12 mouse cellular contexts compared by ENCODE assay signal in genomic region chr11:20935063-20935370, GRCm38 (mm10).
"Had no signal": no experiment of that assay in that cellular context is flagged by ENCODE, and none has a peak within 500 bp of the region (broad histone marks: within the 10 kb centered on the region; RNA-seq: fewer than 3 reads in every experiment).

No protein-coding gene starts in this region.

- H3K27me3 ChIP-seq: lung, embryonic 15.5 days; megakaryocyte, embryonic 14.5 days; midbrain, embryonic 15.5 days; neural tube, embryonic 12.5 days had no signal

- H3K9me3 ChIP-seq: limb, embryonic 10.5 days; liver, embryonic 13.5 days; lung, embryonic 15.5 days; megakaryocyte, embryonic 14.5 days; midbrain, embryonic 15.5 days; neural tube, embryonic 12.5 days had no signal

- H3K27ac ChIP-seq: limb, embryonic 10.5 days; liver, embryonic 13.5 days; lung, embryonic 15.5 days; macrophage; midbrain, embryonic 15.5 days; neural tube, embryonic 12.5 days had no signal

- H3K4me3 ChIP-seq: limb, embryonic 10.5 days; liver, embryonic 13.5 days; lung, embryonic 15.5 days; megakaryocyte, embryonic 14.5 days; midbrain, embryonic 15.5 days; neural tube, embryonic 12.5 days had no signal

- H3K4me1 ChIP-seq: lung, embryonic 15.5 days; midbrain, embryonic 15.5 days; neural tube, embryonic 12.5 days had no signal

- DNase-seq: liver, embryonic 13.5 days; liver, postnatal 0 days; lung, postnatal 14 days; thymus, adult 18-20 months; thymus, postnatal 14 days had no signal

- ATAC-seq: liver, postnatal 0 days; midbrain, embryonic 15.5 days had no signal

- H3K4me2 ChIP-seq: liver, embryonic 13.5 days; lung, embryonic 15.5 days; midbrain, embryonic 11.5 days; midbrain, embryonic 15.5 days; neural tube, embryonic 12.5 days had no signal

- H3K9ac ChIP-seq: liver, embryonic 13.5 days; liver, postnatal 0 days; lung, embryonic 15.5 days; midbrain, embryonic 15.5 days; neural tube, embryonic 12.5 days had no signal

- H3K36me3 ChIP-seq: limb, embryonic 10.5 days; liver, embryonic 13.5 days; lung, embryonic 15.5 days; midbrain, embryonic 15.5 days; neural tube, embryonic 12.5 days had no signal
